Comparison of ENCODE assay signal across 34 mouse cellular contexts in genomic region chr4:106452401-106452800, GRCm38 (mm10). TPM values are rescaled to one million over a fixed set of nuclear protein-coding genes. Genes with fewer than 3 reads are reported as not detected.
A peak's percentile ranks its signal among the peaks of the same experiment; 100 is the strongest.
DNase-seq lines count a peak whose midpoint lies in the region; ATAC-seq and TF ChIP-seq lines count a peak whose summit lies in the region.
"Had no signal": no experiment of that assay in that cellular context is flagged by ENCODE, and none has a peak within 500 bp of the region (broad histone marks: within the 10 kb centered on the region; RNA-seq: fewer than 3 reads in every experiment).

No protein-coding gene starts in this region.

- H3K4me3 ChIP-seq in forebrain, postnatal 0 days (ENCODE audit: low read depth, low read length): no peak overlapping the region
- no peak overlapping the region for H3K4me3 ChIP-seq in forebrain, embryonic 11.5 days (ENCODE audit: low read depth, low read length)
- no peak overlapping the region for H3K4me3 ChIP-seq in heart, embryonic 13.5 days
- H3K4me3 ChIP-seq: embryonic facial prominence, embryonic 12.5 days; embryonic facial prominence, embryonic 15.5 days; forebrain, embryonic 12.5 days; forebrain, embryonic 15.5 days; heart, adult 2 months; heart, embryonic 12.5 days had no signal

- no peak overlapping the region for H3K4me2 ChIP-seq in forebrain, postnatal 0 days (ENCODE audit: low read depth)
- H3K4me2 ChIP-seq in forebrain, embryonic 11.5 days (ENCODE audit: low read depth, low read length, severe bottlenecking): no peak overlapping the region
- H3K4me2 ChIP-seq in heart, embryonic 13.5 days: no peak overlapping the region
- H3K4me2 ChIP-seq: embryonic facial prominence, embryonic 12.5 days; embryonic facial prominence, embryonic 15.5 days; forebrain, embryonic 12.5 days; forebrain, embryonic 15.5 days; heart, embryonic 12.5 days; hindbrain, embryonic 14.5 days had no signal

- intact Hi-C loops in heart, postnatal 25 days (cut with DNase I): no loop called here
- intact Hi-C loops in left cerebral cortex, postnatal 14 days (cut with DNase I): no loop called here

- no peaks in the 10 kb centered on the region; the same call in 1 of the 2 replicates for H3K4me1 ChIP-seq in forebrain, postnatal 0 days (ENCODE audit: insufficient read depth)
- no peaks in the 10 kb centered on the region for H3K4me1 ChIP-seq in forebrain, embryonic 11.5 days (replicated peaks; ENCODE audit: control insufficient read depth, insufficient read depth, low read length)
- peaks cover 15% of the 10 kb centered on the region for H3K4me1 ChIP-seq in heart, embryonic 13.5 days
- H3K4me1 ChIP-seq: embryonic facial prominence, embryonic 12.5 days; embryonic facial prominence, embryonic 15.5 days; forebrain, embryonic 12.5 days; forebrain, embryonic 15.5 days had no signal

- H3K27ac ChIP-seq in forebrain, postnatal 0 days (ENCODE audit: low read depth, low read length): no peak overlapping the region
- H3K27ac ChIP-seq in forebrain, embryonic 11.5 days (ENCODE audit: low read depth, low read length): no peak overlapping the region
- H3K27ac ChIP-seq in heart, embryonic 13.5 days (replicated peaks): 0 out of 2 replicates have a peak overlapping the region, but pooled peaks have one; percentile 7
- H3K27ac ChIP-seq: embryonic facial prominence, embryonic 12.5 days; embryonic facial prominence, embryonic 15.5 days; forebrain, embryonic 12.5 days; forebrain, embryonic 15.5 days; heart, adult 2 months; hindbrain, embryonic 14.5 days; hindbrain, postnatal 0 days had no signal

- WGBS in forebrain, postnatal 0 days: 77% methylated on average over 7 of the region's 7 CpGs
- WGBS in forebrain, embryonic 11.5 days: 87% methylated on average over 7 of the region's 7 CpGs
- WGBS in heart, embryonic 13.5 days: 31% methylated on average over 7 of the region's 7 CpGs

- ATAC-seq in forebrain, postnatal 0 days: peak; percentile 32; the same call in 1 of the 2 replicates
- no peak for ATAC-seq in forebrain, embryonic 11.5 days (replicated peaks; ENCODE audit: low FRiP score)
- no peak for ATAC-seq in heart, embryonic 13.5 days (ENCODE audit: extremely low read depth, insufficient number of reproducible peaks, low FRiP score, low TSS enrichment)
- ATAC-seq: forebrain, embryonic 15.5 days; hindbrain, postnatal 0 days; inflammation-experienced regulatory T-cells, adult 6 months; intestine, embryonic 16.5 days; Patski had no signal

- H3K36me3 ChIP-seq in forebrain, postnatal 0 days (ENCODE audit: insufficient read depth): no peaks in the 10 kb centered on the region
- H3K36me3 ChIP-seq in forebrain, embryonic 11.5 days (ENCODE audit: control insufficient read depth, insufficient read depth, low read length): no peaks in the 10 kb centered on the region
- H3K36me3 ChIP-seq in heart, embryonic 13.5 days: no peaks in the 10 kb centered on the region
- H3K36me3 ChIP-seq: embryonic facial prominence, embryonic 12.5 days; embryonic facial prominence, embryonic 15.5 days; forebrain, embryonic 12.5 days; forebrain, embryonic 15.5 days; heart, embryonic 12.5 days had no signal

- no peak for TF ChIP-seq CTCF in forebrain, postnatal 0 days (IDR thresholded peaks at IDR 0.05; ENCODE audit: low read depth)

- DNase-seq in forebrain, postnatal 0 days: no peak
- DNase-seq in forebrain, embryonic 11.5 days (ENCODE audit: low spot score): no peak
- DNase-seq in heart, postnatal 25 days (ENCODE audit: low spot score): no peak
- DNase-seq in left cerebral cortex, postnatal 14 days (ENCODE audit: low spot score in 2 of 2): peak; percentile 64 to 72
- no peak for DNase-seq in left cerebral cortex, adult 8-10 months (ENCODE audit: low spot score in 2 of 2)
- DNase-seq in brain, adult 2 months (ENCODE audit: low read depth, low spot score): peak; percentile 74
- no peak for DNase-seq in urinary bladder, postnatal 36 days (ENCODE audit: low spot score in 2 of 2)
- DNase-seq: adrenal gland, postnatal 10 days; adrenal gland, postnatal 36 days; cerebellum, adult 11 months; cerebellum, adult 2 months; cerebellum, adult 9-11 months; cerebellum, postnatal 25 days; gastrocnemius, postnatal 10 days; gastrocnemius, postnatal 36 days; heart, adult 2 months; heart, postnatal 4 days had no signal

- no peaks in the 10 kb centered on the region for H3K9me3 ChIP-seq in forebrain, postnatal 0 days (ENCODE audit: low read length)
- no peaks in the 10 kb centered on the region for H3K9me3 ChIP-seq in forebrain, embryonic 11.5 days (ENCODE audit: control insufficient read depth, low read length)
- no peaks in the 10 kb centered on the region for H3K9me3 ChIP-seq in heart, embryonic 13.5 days
- H3K9me3 ChIP-seq: embryonic facial prominence, embryonic 12.5 days; embryonic facial prominence, embryonic 15.5 days; forebrain, embryonic 12.5 days; forebrain, embryonic 15.5 days had no signal

- H3K9ac ChIP-seq in forebrain, postnatal 0 days: no peak overlapping the region
- no peak overlapping the region for H3K9ac ChIP-seq in forebrain, embryonic 11.5 days (ENCODE audit: low read length)
- 0 out of 2 replicates have a peak overlapping the region, but pooled peaks have one; percentile 12 for H3K9ac ChIP-seq in heart, embryonic 13.5 days
- H3K9ac ChIP-seq: embryonic facial prominence, embryonic 12.5 days; embryonic facial prominence, embryonic 15.5 days; forebrain, embryonic 12.5 days; forebrain, embryonic 15.5 days; heart, embryonic 12.5 days; hindbrain, embryonic 14.5 days had no signal

- H3K27me3 ChIP-seq in forebrain, postnatal 0 days (ENCODE audit: insufficient read depth, low read length): no peaks in the 10 kb centered on the region
- no peaks in the 10 kb centered on the region for H3K27me3 ChIP-seq in forebrain, embryonic 11.5 days (ENCODE audit: control insufficient read depth, insufficient read depth, low read length)
- no peaks in the 10 kb centered on the region for H3K27me3 ChIP-seq in heart, embryonic 13.5 days (replicated peaks)
- H3K27me3 ChIP-seq: embryonic facial prominence, embryonic 12.5 days; embryonic facial prominence, embryonic 15.5 days; forebrain, embryonic 12.5 days; forebrain, embryonic 15.5 days; heart, embryonic 12.5 days; Patski had no signal

RNA-seq across cellular contexts. Expression of gene Pcsk9, which starts 11.7 kb away (rescaled TPM):
- total RNA-seq in forebrain, postnatal 0 days (2014; rRNA removed): 5.5 and 5.6 TPM in 2 replicates
- 3.7 and 4.0 TPM in 2 replicates for polyA plus RNA-seq in forebrain, postnatal 0 days (2015; fragmentation: Nextera tagmentation; extraction: Ambion mirVana)
- polyA plus RNA-seq in forebrain, embryonic 11.5 days (2014; fragmentation: Nextera tagmentation; extraction: Ambion mirVana): 3.9 and 4.8 TPM in 2 replicates
- 0.74 and 2.6 TPM in 2 replicates for polyA plus RNA-seq in heart, embryonic 13.5 days (2015; fragmentation: Nextera tagmentation; extraction: Ambion mirVana)
- not detected for total RNA-seq in heart, postnatal 25 days (2021)
- total RNA-seq in left cerebral cortex, postnatal 14 days (2021): 1 to 10 TPM; 2.7 to 2.8 TPM
- 1 to 10 TPM; 3.8 to 4.7 (median 4.6) TPM for total RNA-seq in left cerebral cortex, adult 8-10 months (2022)
- total RNA-seq: adrenal gland, adult 18-20 months; common myeloid progenitor, adult 5-6 weeks; gastrocnemius, adult 18-20 months; heart, adult 2 months; heart, postnatal 4 days had no signal
- polyA plus RNA-seq: inflammation-experienced regulatory T-cells, adult 6 months had no signal

RNA-seq across cellular contexts. Expression of gene Bsnd, which starts 39.7 kb away (rescaled TPM):
- total RNA-seq in forebrain, postnatal 0 days (2014; rRNA removed): not detected in 2 replicates
- polyA plus RNA-seq in forebrain, postnatal 0 days (2015; fragmentation: Nextera tagmentation; extraction: Ambion mirVana): not detected in 2 replicates
- polyA plus RNA-seq in forebrain, embryonic 11.5 days (2014; fragmentation: Nextera tagmentation; extraction: Ambion mirVana): not detected in 2 replicates
- polyA plus RNA-seq in heart, embryonic 13.5 days (2015; fragmentation: Nextera tagmentation; extraction: Ambion mirVana): not detected in 2 replicates
- total RNA-seq in heart, postnatal 25 days (2021): not detected
- not detected for total RNA-seq in left cerebral cortex, postnatal 14 days (2021)
- total RNA-seq in left cerebral cortex, adult 8-10 months (2022): not detected
- total RNA-seq: adrenal gland, adult 18-20 months; adrenal gland, postnatal 10 days; adrenal gland, postnatal 36 days; common myeloid progenitor, adult 5-6 weeks; gastrocnemius, adult 18-20 months; gastrocnemius, postnatal 36 days; granulocyte monocyte progenitor cell, adult 5-6 weeks; heart, adult 2 months; heart, postnatal 4 days; hindbrain, postnatal 0 days had no signal
- polyA plus RNA-seq: embryonic facial prominence, embryonic 12.5 days; forebrain, embryonic 12.5 days; forebrain, embryonic 15.5 days; heart, adult 2 months; heart, embryonic 12.5 days; heart, postnatal 0 days; hindbrain, embryonic 11.5 days; hindbrain, embryonic 14.5 days; hindbrain, postnatal 0 days; inflammation-experienced regulatory T-cells, adult 6 months; intestine, embryonic 16.5 days had no signal

Comparison
In these comparisons a context has a peak if more than half of its experiments do, and no peak if none do; other contexts are left out.
1. DNase-seq: peak in left cerebral cortex, postnatal 14 days (2 of 2) and brain, adult 2 months (single experiment); none in forebrain, postnatal 0 days (single experiment), forebrain, embryonic 11.5 days (single experiment), heart, postnatal 25 days (single experiment), left cerebral cortex, adult 8-10 months (0 of 2) and urinary bladder, postnatal 36 days (0 of 2).